Mouse (Mus musculus) heart, embryonic 10.5 days (tissue): ENCODE results near the gene Nanog. TPM values are rescaled to one million over a fixed set of nuclear protein-coding genes. Genes with fewer than 3 reads are reported as not detected.

ENCODE experiments used
- DNase-seq: peaks from one replicate; pipeline ENCODE4 v3.0.0-alpha.2; 2017; ENCODE audit warnings: low spot score
- H3K27ac ChIP-seq: fragments of 300-500 bp; sonication (generic); 2 replicates; pipeline ENCODE4 v1.5.1; 2016; ENCODE audit warnings: mild to moderate bottlenecking
- H3K27me3 ChIP-seq: fragments of 300-500 bp; sonication (generic); 2 replicates; pipeline ENCODE4 v1.6.1; 2016; ENCODE audit warnings: mild to moderate bottlenecking; ENCODE audit not compliant: poor library complexity, insufficient read depth, severe bottlenecking
- H3K36me3 ChIP-seq: fragments of 300-500 bp; sonication (generic); 2 replicates; pipeline ENCODE4 v1.6.1; 2016; ENCODE audit warnings: mild to moderate bottlenecking, moderate library complexity
- H3K4me1 ChIP-seq: fragments of 300-500 bp; sonication (generic); 2 replicates; pipeline ENCODE4 v1.6.1; 2016; ENCODE audit warnings: mild to moderate bottlenecking
- H3K4me3 ChIP-seq: fragments of 300-500 bp; sonication (generic); 2 replicates; pipeline ENCODE4 v1.5.1; 2016; ENCODE audit warnings: mild to moderate bottlenecking, moderate library complexity
- H3K9me3 ChIP-seq: fragments of 300-500 bp; sonication (generic); 2 replicates; pipeline ENCODE4 v1.6.1; 2016; ENCODE audit warnings: mild to moderate bottlenecking, moderate library complexity
- WGBS: fragments of 180-500 bp; shearing (Covaris S2); methylation state at CpG from one replicate; pipeline ENCODE4 v1.1.7; 2016; 5-methylcytosine and 5-hydroxymethylcytosine counted together
- polyA plus RNA-seq: library from polyadenylated mRNA; unstranded; fragments of >200 nt; fragmentation: Nextera tagmentation; extraction: Ambion mirVana; gene quantifications from 2 replicates; pipeline ENCODE4 v1.2.1, GENCODE M21; 2016

Gene Nanog
- polyA plus RNA-seq, result 0.20 and 0.57 TPM in 2 replicates

GRCm38 (mm10) chr6:122707036-122707800 lies at the start of gene Nanog:
Gene Nanog, plus strand, starts transcription at chr6:122707489.
- no peak within 1 kb of the TSS for H3K4me3 ChIP-seq
- DNase-seq, result no peak

GRCm38 (mm10) chr6:122657630-122658029 lies 49.7 kb upstream of the Nanog start:
- no peak overlapping the region for H3K27ac ChIP-seq
- WGBS, result 74% methylated on average over 5 of the region's 5 CpGs
- H3K27me3 ChIP-seq, result peaks cover 10% of the 10 kb centered on the region
- H3K36me3 ChIP-seq, result no peaks in the 10 kb centered on the region
- no peaks in the 10 kb centered on the region for H3K9me3 ChIP-seq
- no peak for DNase-seq
- H3K4me3 ChIP-seq, result no peak overlapping the region
- peaks cover 1% of the 10 kb centered on the region for H3K4me1 ChIP-seq

More at GRCm38 (mm10) chr6:122707036-122707800, at the start of gene Nanog:
- WGBS, result 15% methylated on average over 12 of the region's 12 CpGs
- no peaks in the 10 kb centered on the region for H3K9me3 ChIP-seq
- H3K27ac ChIP-seq, result no peak within 1 kb of the TSS
- no peaks in the 10 kb centered on the region for H3K36me3 ChIP-seq
- H3K27me3 ChIP-seq, result peaks cover 33% of the 10 kb centered on the region
- H3K4me1 ChIP-seq, result peaks cover 12% of the 10 kb centered on the region; the same call in 1 of the 2 replicates

- no peaks in the 10 kb centered on the region for H3K9me3 ChIP-seq
- peaks cover 27% of the 10 kb centered on the region for H3K27me3 ChIP-seq
- peaks cover 10% of the 10 kb centered on the region for H3K4me1 ChIP-seq
- 11% methylated on average over 7 of the region's 7 CpGs for WGBS
- no peaks in the 10 kb centered on the region for H3K36me3 ChIP-seq
- H3K27ac ChIP-seq, result no peak overlapping the region
- no peak for DNase-seq
- no peak overlapping the region for H3K4me3 ChIP-seq
These were observed 47.7 kb upstream of the Nanog start for GRCm38 (mm10) chr6:122659567-122659966.

GRCm38 (mm10) chr6:122660601-122661379 lies 46.5 kb upstream of the Nanog start:
- Histone ChIP-seq H3K9me3 (no peaks in the 10 kb centered on the region), H3K4me1 (peaks cover 10% of the 10 kb centered on the region), H3K27ac (no peak overlapping the region), H3K36me3 (no peaks in the 10 kb centered on the region), H3K27me3 (peaks cover 30% of the 10 kb centered on the region), H3K4me3 (no peak overlapping the region)
- 32% methylated on average over 8 of the region's 8 CpGs for WGBS
- DNase-seq, result no peak

- Histone ChIP-seq H3K4me3 (0 out of 2 replicates have a peak overlapping the region, but pooled peaks have one; percentile 12), H3K4me1 (peaks cover 15% of the 10 kb centered on the region), H3K9me3 (no peaks in the 10 kb centered on the region), H3K27ac (no peak overlapping the region), H3K36me3 (no peaks in the 10 kb centered on the region), H3K27me3 (peaks cover 34% of the 10 kb centered on the region)
- 33% methylated on average over 22 of the region's 22 CpGs for WGBS
- DNase-seq, result no peak
These were observed 44.6 kb upstream of the Nanog start for GRCm38 (mm10) chr6:122662551-122663264.

- no peak overlapping the region for H3K27ac ChIP-seq
- peaks cover 41% of the 10 kb centered on the region for H3K27me3 ChIP-seq
- no peak for DNase-seq
These were observed 43.6 kb upstream of the Nanog start for GRCm38 (mm10) chr6:122663596-122664206.

GRCm38 (mm10) chr6:122665866-122666265 lies 41.4 kb upstream of the Nanog start:
- no peaks in the 10 kb centered on the region for H3K36me3 ChIP-seq
- no peak for DNase-seq
- no peak overlapping the region for H3K4me3 ChIP-seq
- H3K27me3 ChIP-seq, result peaks cover 41% of the 10 kb centered on the region
- H3K4me1 ChIP-seq, result peaks cover 15% of the 10 kb centered on the region
- no peaks in the 10 kb centered on the region for H3K9me3 ChIP-seq
- WGBS, result 40% methylated on average over 7 of the region's 7 CpGs
- no peak overlapping the region for H3K27ac ChIP-seq

More at GRCm38 (mm10) chr6:122663596-122664206, 43.6 kb upstream of the Nanog start:
- peaks cover 15% of the 10 kb centered on the region for H3K4me1 ChIP-seq
- H3K4me3 ChIP-seq, result no peak overlapping the region
- no peaks in the 10 kb centered on the region for H3K36me3 ChIP-seq
- no peaks in the 10 kb centered on the region for H3K9me3 ChIP-seq
- WGBS, result 44% methylated on average over 14 of the region's 14 CpGs

GRCm38 (mm10) chr6:122667715-122668114 lies 39.6 kb upstream of the Nanog start:
- H3K27ac ChIP-seq, result no peak overlapping the region
- no peaks in the 10 kb centered on the region for H3K36me3 ChIP-seq
- peaks cover 14% of the 10 kb centered on the region for H3K4me1 ChIP-seq
- peaks cover 30% of the 10 kb centered on the region for H3K27me3 ChIP-seq
- H3K9me3 ChIP-seq, result no peaks in the 10 kb centered on the region
- H3K4me3 ChIP-seq, result no peak overlapping the region
- WGBS, result 81% methylated on average over 5 of the region's 5 CpGs
- DNase-seq, result no peak

- no peaks in the 10 kb centered on the region for H3K9me3 ChIP-seq
These were observed 38.5 kb upstream of the Nanog start for GRCm38 (mm10) chr6:122668823-122669222.

GRCm38 (mm10) chr6:122669406-122670200 lies 37.7 kb upstream of the Nanog start:
- Histone ChIP-seq H3K4me1 (peaks cover 9% of the 10 kb centered on the region; the same call in 1 of the 2 replicates), H3K27me3 (peaks cover 14% of the 10 kb centered on the region), H3K36me3 (no peaks in the 10 kb centered on the region), H3K9me3 (no peaks in the 10 kb centered on the region), H3K4me3 (peak overlapping the region; percentile 60), H3K27ac (peak overlapping the region; percentile 69; the same call in 1 of the 2 replicates)
- WGBS, result 6% methylated on average over 19 of the region's 19 CpGs
- DNase-seq, result peak; percentile 95

More at GRCm38 (mm10) chr6:122668823-122669222, 38.5 kb upstream of the Nanog start:
- DNase-seq, result no peak
- H3K27ac ChIP-seq, result no peak overlapping the region
- no peak overlapping the region for H3K4me3 ChIP-seq
- 68% methylated on average over 5 of the region's 5 CpGs for WGBS
- H3K4me1 ChIP-seq, result peaks cover 9% of the 10 kb centered on the region; the same call in 1 of the 2 replicates
- H3K27me3 ChIP-seq, result peaks cover 19% of the 10 kb centered on the region
- no peaks in the 10 kb centered on the region for H3K36me3 ChIP-seq

GRCm38 (mm10) chr6:122670201-122670551 lies 37.1 kb upstream of the Nanog start:
- Histone ChIP-seq H3K9me3 (no peaks in the 10 kb centered on the region), H3K4me1 (peaks cover 9% of the 10 kb centered on the region; the same call in 1 of the 2 replicates), H3K36me3 (no peaks in the 10 kb centered on the region), H3K27me3 (peaks cover 11% of the 10 kb centered on the region; the same call in 1 of the 2 replicates), H3K27ac (peak overlapping the region; percentile 50; the same call in 1 of the 2 replicates), H3K4me3 (peak overlapping the region; percentile 60)
- no peak for DNase-seq
- 23% methylated on average over 10 of the region's 10 CpGs for WGBS
